Mouse (Mus musculus) kidney, adult 2 months (tissue): ENCODE measurements around the gene Celf2.

ENCODE experiments used
- CTCF ChIP-seq: fragments of 200-500 bp; conservative IDR thresholded peaks from 2 replicates; pipeline ENCODE4 v1.5.1; 2011; ENCODE audit warnings: low read depth, mild to moderate bottlenecking, control low read depth, low read length, moderate library complexity, mixed read lengths; ENCODE audit not compliant: insufficient read depth, insufficient read length
- POLR2A ChIP-seq: fragments of 200-500 bp; IDR thresholded peaks from one replicate; pipeline ENCODE4 v1.6.1; 2011; ENCODE audit warnings: low read depth, low read length, control low read depth

DNA sequence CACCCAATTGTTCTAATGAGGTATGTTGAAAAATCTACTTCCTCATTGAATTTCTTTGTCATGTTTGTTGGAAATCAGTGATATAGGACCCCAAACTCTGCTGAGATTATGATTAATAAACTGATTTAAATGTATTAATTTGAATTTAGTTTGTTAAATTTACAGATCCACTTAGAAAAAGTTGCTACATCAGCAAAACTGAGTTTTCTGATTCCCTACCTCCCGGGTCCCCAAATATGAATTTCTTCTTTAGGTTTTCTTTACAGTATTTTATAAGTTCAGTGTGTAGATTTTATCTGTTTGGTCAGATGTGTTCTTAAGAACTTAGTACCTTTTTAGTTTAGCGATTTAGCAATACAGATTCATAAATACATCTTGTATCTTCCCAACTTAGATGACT is 533.1 kb downstream of the Celf2 start:
- TF ChIP-seq POLR2A (no peak), CTCF (no peak)
